Mouse (Mus musculus): Measurements from ENCODE around the gene Akr1b7. TPM values are rescaled to one million over a fixed set of nuclear protein-coding genes. Genes with fewer than 3 reads are reported as not detected.

Akr1b7 gene
- polyA plus RNA-seq, 1 experiment: 14.6 TPM

- no peaks in the 10 kb centered on the region for H3K27me3 ChIP-seq (ENCODE audit: control insufficient read depth, insufficient read depth, low read length)
- H3K36me3 ChIP-seq (ENCODE audit: control insufficient read depth, insufficient read depth, low read length): peaks cover 5% of the 10 kb centered on the region
- no peaks in the 10 kb centered on the region; the same call in 1 of the 2 replicates for H3K4me1 ChIP-seq (ENCODE audit: control insufficient read depth, insufficient read depth, insufficient read length, low read length)
- H3K27ac ChIP-seq (ENCODE audit: insufficient read depth, low read depth, low read length): no peak overlapping the region
- TF ChIP-seq CTCF (IDR thresholded peaks at IDR 0.05; ENCODE audit: extremely low read depth, insufficient read length, insufficient replicate concordance, low read depth, low read length): no peak
- H3K4me3 ChIP-seq (ENCODE audit: low read depth, low read length): no peak overlapping the region
Observed at GRCm38 (mm10) chr6:34419071-34419470, 6.9 kb downstream of the Akr1b7 start.

DNA sequence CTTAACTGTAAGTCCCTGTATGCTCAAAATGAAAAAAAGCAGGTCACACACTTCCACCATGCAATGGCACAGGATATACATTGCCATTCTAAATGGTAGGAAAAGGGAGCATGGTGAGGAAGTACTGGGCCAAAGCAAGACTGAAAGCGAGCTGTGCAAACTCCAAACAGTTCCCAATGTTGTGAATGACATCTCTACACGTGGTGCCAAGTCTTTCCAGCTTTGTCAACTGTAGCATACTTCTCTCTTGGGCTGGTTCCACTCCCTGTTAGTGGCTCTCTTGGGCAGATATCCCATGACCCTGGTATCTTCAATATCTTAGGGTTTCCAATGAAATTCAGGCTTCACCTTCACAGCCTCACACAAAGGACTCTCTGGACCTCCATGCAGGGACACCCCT, 26.9 kb downstream of the Akr1b7 start:
- 75% methylated on average over 2 of the region's 2 CpGs for WGBS
- H3K4me1 ChIP-seq (ENCODE audit: control insufficient read depth, insufficient read depth, insufficient read length, low read length): no peaks in the 10 kb centered on the region
- H3K27me3 ChIP-seq (ENCODE audit: control insufficient read depth, insufficient read depth, low read length): no peaks in the 10 kb centered on the region
- TF ChIP-seq POLR2A (IDR thresholded peaks at IDR 0.05; ENCODE audit: low read depth, low read length) (no peak), CTCF (IDR thresholded peaks at IDR 0.05; ENCODE audit: extremely low read depth, insufficient read length, insufficient replicate concordance, low read depth, low read length) (no peak)
- no peak overlapping the region for H3K27ac ChIP-seq (ENCODE audit: insufficient read depth, low read depth, low read length)
- H3K36me3 ChIP-seq (ENCODE audit: control insufficient read depth, insufficient read depth, low read length): no peaks in the 10 kb centered on the region
- no peak overlapping the region for H3K4me3 ChIP-seq (ENCODE audit: low read depth, low read length)

- Histone ChIP-seq H3K36me3 (ENCODE audit: control insufficient read depth, insufficient read depth, low read length) (no peaks in the 10 kb centered on the region), H3K27me3 (ENCODE audit: control insufficient read depth, insufficient read depth, low read length) (no peaks in the 10 kb centered on the region), H3K4me3 (ENCODE audit: low read depth, low read length) (no peak overlapping the region), H3K27ac (ENCODE audit: insufficient read depth, low read depth, low read length) (no peak overlapping the region), H3K4me1 (ENCODE audit: control insufficient read depth, insufficient read depth, insufficient read length, low read length) (no peaks in the 10 kb centered on the region)
- 60% methylated on average over 9 of the region's 9 CpGs for WGBS
- TF ChIP-seq CTCF (IDR thresholded peaks at IDR 0.05; ENCODE audit: extremely low read depth, insufficient read length, insufficient replicate concordance, low read depth, low read length) (no peak), POLR2A (IDR thresholded peaks at IDR 0.05; ENCODE audit: low read depth, low read length) (no peak)
Observed at GRCm38 (mm10) chr6:34441556-34442257, 29.6 kb downstream of the Akr1b7 start.

DNA sequence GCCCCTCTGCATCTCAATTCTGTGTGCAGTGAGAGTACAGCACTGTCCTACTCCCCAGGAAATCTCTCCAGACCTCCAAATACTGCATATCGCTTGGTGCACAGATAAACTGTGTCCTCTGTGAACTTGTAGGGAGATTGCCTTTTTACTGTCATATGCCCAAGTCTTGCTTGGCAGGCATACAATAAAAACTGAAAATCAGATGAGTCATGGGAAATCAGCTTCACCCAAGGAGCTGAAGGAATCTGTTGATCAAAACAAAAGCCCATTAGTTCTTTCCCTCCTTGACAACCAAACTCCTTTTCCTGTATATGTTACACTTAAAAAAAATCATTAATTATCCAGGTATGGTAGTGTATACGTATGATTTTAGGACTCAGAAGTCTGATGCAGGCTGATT, 31.7 kb downstream of the Akr1b7 start:
- H3K36me3 ChIP-seq (ENCODE audit: control insufficient read depth, insufficient read depth, low read length): no peaks in the 10 kb centered on the region
- no peak for TF ChIP-seq CTCF (IDR thresholded peaks at IDR 0.05; ENCODE audit: extremely low read depth, insufficient read length, insufficient replicate concordance, low read depth, low read length)
- TF ChIP-seq POLR2A (IDR thresholded peaks at IDR 0.05; ENCODE audit: low read depth, low read length): no peak
- no peak overlapping the region for H3K4me3 ChIP-seq (ENCODE audit: low read depth, low read length)
- H3K27ac ChIP-seq (ENCODE audit: insufficient read depth, low read depth, low read length): no peak overlapping the region
- 41% methylated on average over 2 of the region's 2 CpGs for WGBS
- no peaks in the 10 kb centered on the region for H3K27me3 ChIP-seq (ENCODE audit: control insufficient read depth, insufficient read depth, low read length)
- no peaks in the 10 kb centered on the region for H3K4me1 ChIP-seq (ENCODE audit: control insufficient read depth, insufficient read depth, insufficient read length, low read length)

- WGBS: 3% methylated on average over 2 of the region's 2 CpGs
- no peaks in the 10 kb centered on the region for H3K4me1 ChIP-seq (ENCODE audit: control insufficient read depth, insufficient read depth, insufficient read length, low read length)
Observed at GRCm38 (mm10) chr6:34447961-34448360, 35.8 kb downstream of the Akr1b7 start.

DNA sequence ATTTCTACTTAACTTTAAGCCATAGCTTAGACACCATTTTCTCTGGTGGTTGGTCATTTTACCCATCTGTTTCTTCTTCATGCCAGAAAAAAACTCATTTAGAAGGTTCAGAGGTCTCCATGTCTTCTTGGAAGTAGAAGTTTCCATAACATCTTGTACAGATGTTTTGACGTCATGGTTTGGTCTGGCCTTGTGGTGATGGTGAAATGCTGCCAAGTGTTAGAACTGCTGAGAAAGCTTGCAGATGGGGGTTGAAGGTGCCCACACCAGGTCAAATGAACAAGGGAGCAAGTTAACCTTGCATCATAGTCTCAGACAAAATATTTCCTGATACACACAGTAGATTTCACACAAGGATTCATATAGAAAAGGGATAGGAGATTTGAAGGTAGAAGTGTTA, 36.6 kb downstream of the Akr1b7 start:
- TF ChIP-seq POLR2A (IDR thresholded peaks at IDR 0.05; ENCODE audit: low read depth, low read length) (no peak), CTCF (IDR thresholded peaks at IDR 0.05; ENCODE audit: extremely low read depth, insufficient read length, insufficient replicate concordance, low read depth, low read length) (no peak)

More at GRCm38 (mm10) chr6:34447961-34448360, 35.8 kb downstream of the Akr1b7 start:
- no peak for TF ChIP-seq CTCF (IDR thresholded peaks at IDR 0.05; ENCODE audit: extremely low read depth, insufficient read length, insufficient replicate concordance, low read depth, low read length)
- TF ChIP-seq POLR2A (IDR thresholded peaks at IDR 0.05; ENCODE audit: low read depth, low read length): no peak
- Histone ChIP-seq H3K27ac (ENCODE audit: insufficient read depth, low read depth, low read length) (no peak overlapping the region), H3K36me3 (ENCODE audit: control insufficient read depth, insufficient read depth, low read length) (no peaks in the 10 kb centered on the region), H3K27me3 (ENCODE audit: control insufficient read depth, insufficient read depth, low read length) (no peaks in the 10 kb centered on the region), H3K4me3 (ENCODE audit: low read depth, low read length) (no peak overlapping the region)

GRCm38 (mm10) chr6:34452963-34453770, 41.0 kb downstream of the Akr1b7 start:
- H3K27me3 ChIP-seq (ENCODE audit: control insufficient read depth, insufficient read depth, low read length): peaks cover 6% of the 10 kb centered on the region; the same call in 1 of the 2 replicates
- no peaks in the 10 kb centered on the region for H3K36me3 ChIP-seq (ENCODE audit: control insufficient read depth, insufficient read depth, low read length)
- WGBS: 56% methylated on average over 7 of the region's 7 CpGs
- H3K4me3 ChIP-seq (ENCODE audit: low read depth, low read length): no peak overlapping the region
- H3K27ac ChIP-seq (ENCODE audit: insufficient read depth, low read depth, low read length): no peak overlapping the region
- no peaks in the 10 kb centered on the region for H3K4me1 ChIP-seq (ENCODE audit: control insufficient read depth, insufficient read depth, insufficient read length, low read length)
- TF ChIP-seq POLR2A (IDR thresholded peaks at IDR 0.05; ENCODE audit: low read depth, low read length) (no peak), CTCF (IDR thresholded peaks at IDR 0.05; ENCODE audit: extremely low read depth, insufficient read length, insufficient replicate concordance, low read depth, low read length) (no peak)

More for the DNA sequence above, 36.6 kb downstream of the Akr1b7 start:
- Histone ChIP-seq H3K4me1 (ENCODE audit: control insufficient read depth, insufficient read depth, insufficient read length, low read length) (no peaks in the 10 kb centered on the region), H3K4me3 (ENCODE audit: low read depth, low read length) (no peak overlapping the region), H3K36me3 (ENCODE audit: control insufficient read depth, insufficient read depth, low read length) (no peaks in the 10 kb centered on the region), H3K27me3 (ENCODE audit: control insufficient read depth, insufficient read depth, low read length) (0 out of 2 replicates have a peak, but pooled peaks cover 2% of the 10 kb centered on the region), H3K27ac (ENCODE audit: insufficient read depth, low read depth, low read length) (no peak overlapping the region)
- 83% methylated on average over 1 of the region's 1 CpGs for WGBS

All from small intestine, adult 2 months (tissue).